ENCODE assay signal across 7 mouse cellular contexts in the genomic region with DNA sequence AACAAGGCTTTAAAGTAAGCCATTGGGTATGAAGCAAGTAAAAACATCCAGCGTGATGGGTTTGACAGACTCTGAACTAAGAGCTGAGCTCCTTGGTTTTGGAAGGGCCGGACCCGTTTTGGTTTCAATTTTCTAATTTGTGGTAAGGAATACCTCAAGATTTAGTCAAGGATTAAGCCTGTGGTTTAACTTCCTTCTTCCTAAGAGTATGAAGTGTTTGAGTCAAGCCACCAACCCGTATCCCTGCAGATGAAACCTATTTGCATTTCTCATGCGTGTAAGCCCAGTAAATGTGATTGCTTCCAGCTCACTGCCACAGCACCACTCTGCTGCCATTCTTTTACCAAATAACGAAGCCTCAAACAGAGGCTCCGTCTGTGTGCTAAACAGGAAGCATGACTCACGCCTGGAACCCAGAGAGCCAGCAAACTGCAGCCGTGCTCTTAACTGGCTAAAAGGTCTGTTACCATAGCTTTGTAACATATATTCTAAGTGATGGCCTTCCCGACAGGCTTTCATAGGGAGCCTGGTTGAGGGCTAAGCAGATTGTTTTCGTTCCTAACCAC.
DNase-seq lines count a peak whose midpoint lies in the region; ATAC-seq and TF ChIP-seq lines count a peak whose summit lies in the region.

No protein-coding gene starts in this region.

- no peaks in the 10 kb centered on the region for H3K4me1 ChIP-seq in cerebellum, adult 2 months (ENCODE audit: control insufficient read depth, insufficient read depth, low read length)

- no peak for TF ChIP-seq CTCF in cerebellum, adult 2 months (IDR thresholded peaks at IDR 0.05; ENCODE audit: borderline replicate concordance, insufficient read depth, low read depth, low read length)

- no peak for TF ChIP-seq POLR2A in cerebellum, adult 2 months (IDR thresholded peaks at IDR 0.05; ENCODE audit: borderline replicate concordance, insufficient read depth, low read length)

- peak; percentile 92 for DNase-seq in 3T3-L1 (ENCODE audit: low read depth, low spot score)
- DNase-seq in CD4-positive, CD25-positive, alpha-beta regulatory T cell, adult 2 months (ENCODE audit: low read depth, low spot score), result peak; percentile 52
- DNase-seq in cerebellum, adult 2 months, result peak; percentile 44 to 61
- peak; percentile 57 for DNase-seq in forelimb bud, embryonic 11.5 days (ENCODE audit: low read depth, low spot score)
- DNase-seq in lung, postnatal 25 days (ENCODE audit: low spot score), result peak; percentile 36
- DNase-seq in right cerebral cortex, postnatal 36 days (ENCODE audit: low spot score in 2 of 2), result peak; percentile 4 to 12

- WGBS in cerebellum, adult 2 months, result 32% methylated on average over 11 of the region's 11 CpGs

- H3K27me3 ChIP-seq in cerebellum, adult 2 months (ENCODE audit: control insufficient read depth, insufficient read depth, low read length), result no peaks in the 10 kb centered on the region

- no peak overlapping the region for H3K4me3 ChIP-seq in cerebellum, adult 2 months (replicated peaks; ENCODE audit: insufficient read depth, low read depth, low read length)

- H3K27ac ChIP-seq in cerebellum, adult 2 months (ENCODE audit: insufficient read depth, low read length), result peak overlapping the region; percentile 46; the same call in 1 of the 2 replicates

- peak; percentile 79 for ATAC-seq in inflammation-experienced regulatory T-cells, adult 6 months

Comparison
In these comparisons a context has a peak if more than half of its experiments do, and no peak if none do; other contexts are left out.
1. DNase-seq: peak in every context shown above with its lines; median percentile 92 in 3T3-L1; 57 in forelimb bud, embryonic 11.5 days; 52 in cerebellum, adult 2 months; 52 in CD4-positive, CD25-positive, alpha-beta regulatory T cell, adult 2 months; 36 in lung, postnatal 25 days; 8 in right cerebral cortex, postnatal 36 days.